Mouse (Mus musculus) CH12.LX (cell line): ENCODE measurements around the gene Tada3.

Source experiments
- CTCF ChIP-seq, 2 experiments: IDR thresholded peaks in 1 of 2; conservative IDR thresholded peaks in 1 of 2; 2 replicates each; pipeline ENCODE4 v1.5.1; 2011 to 2012; ENCODE audit warnings: low read depth in 2 of 2, low read length in 2 of 2, improper control_type of control experiment in 1 of 2, inconsistent platforms in 1 of 2, mild to moderate bottlenecking in 1 of 2, moderate library complexity in 1 of 2
- GABPA ChIP-seq: IDR thresholded peaks from 2 replicates; pipeline ENCODE4 v1.6.1; 2012; ENCODE audit warnings: low read depth, low read length, improper control_type of control experiment, inconsistent platforms; ENCODE audit not compliant: insufficient replicate concordance
- JUN ChIP-seq: IDR thresholded peaks from 2 replicates; pipeline ENCODE4 v1.6.1; 2011; ENCODE audit warnings: low read depth, mild to moderate bottlenecking, low read length, improper control_type of control experiment, moderate library complexity; ENCODE audit not compliant: insufficient read depth
- MAFK ChIP-seq: IDR thresholded peaks from 2 replicates; pipeline ENCODE4 v1.6.1; 2011; ENCODE audit warnings: low read length, improper control_type of control experiment; ENCODE audit not compliant: insufficient replicate concordance
- MEF2A ChIP-seq: IDR thresholded peaks from 2 replicates; pipeline ENCODE4 v1.6.1; 2014; ENCODE audit warnings: low read depth, mild to moderate bottlenecking, inconsistent platforms, low read length, improper control_type of control experiment, borderline replicate concordance
- PAX5 ChIP-seq: IDR thresholded peaks from 2 replicates; pipeline ENCODE4 v1.6.1; 2012; ENCODE audit warnings: low read length, inconsistent platforms, mixed read lengths
- POLR2A ChIP-seq: IDR thresholded peaks from 2 replicates; pipeline ENCODE4 v1.6.1; 2011; ENCODE audit warnings: low read depth, mild to moderate bottlenecking, improper control_type of control experiment, low read length
- POLR2AphosphoS2 ChIP-seq: IDR thresholded peaks from 2 replicates; pipeline ENCODE4 v1.6.1; 2011; ENCODE audit warnings: low read depth, low read length, improper control_type of control experiment
- RCOR1 ChIP-seq: conservative IDR thresholded peaks from 2 replicates; pipeline ENCODE4 v1.6.1; 2012; ENCODE audit warnings: low read depth, mild to moderate bottlenecking, inconsistent platforms, low read length, improper control_type of control experiment
- SIN3A ChIP-seq: IDR thresholded peaks from 2 replicates; pipeline ENCODE4 v1.6.1; 2012; ENCODE audit warnings: low read length, improper control_type of control experiment, inconsistent platforms
- USF1 ChIP-seq: IDR thresholded peaks from 2 replicates; pipeline ENCODE4 v1.6.1; 2014; ENCODE audit warnings: low read depth, mild to moderate bottlenecking, inconsistent platforms, low read length, improper control_type of control experiment
- ZKSCAN1 ChIP-seq: IDR thresholded peaks from 2 replicates; pipeline ENCODE4 v1.6.1; 2012; ENCODE audit warnings: low read depth, inconsistent platforms, low read length, improper control_type of control experiment, borderline replicate concordance
- ZMIZ1 ChIP-seq: IDR thresholded peaks from 2 replicates; pipeline ENCODE4 v1.6.1; 2012; ENCODE audit warnings: low read depth, mild to moderate bottlenecking, inconsistent platforms, low read length, improper control_type of control experiment

DNA sequence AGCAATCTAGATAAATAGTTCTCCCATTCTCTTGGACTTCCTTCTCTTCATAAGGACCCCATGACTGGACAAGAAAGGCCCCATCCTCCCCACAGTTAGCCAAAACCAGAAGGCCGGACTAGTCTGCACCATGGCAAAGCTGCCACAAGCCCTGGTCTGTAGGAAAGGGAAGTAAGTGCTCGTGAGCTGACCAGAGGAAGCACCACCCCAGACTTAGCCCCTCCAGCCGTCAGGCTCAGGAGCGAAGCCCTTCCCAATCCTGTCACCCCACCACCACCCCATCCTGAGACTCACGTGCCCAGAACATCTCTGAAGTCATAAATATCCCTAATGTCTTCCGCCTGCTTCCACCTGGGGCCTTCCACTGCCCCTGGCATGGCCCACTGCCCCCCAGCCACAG is 36.1 kb downstream of the Tada3 start:
- no peak for TF ChIP-seq POLR2AphosphoS2
- no peak for TF ChIP-seq MAFK
- no peak for TF ChIP-seq USF1
- no peak for TF ChIP-seq MEF2A
- no peak for TF ChIP-seq PAX5
- TF ChIP-seq ZKSCAN1: no peak
- TF ChIP-seq CTCF (conservative IDR thresholded peaks at IDR 0.05 in 1 of 2, IDR thresholded peaks at IDR 0.05 in 1 of 2; ENCODE audit: low read depth in 2 of 2, low read length in 2 of 2): no peak
- TF ChIP-seq GABPA: no peak
- TF ChIP-seq SIN3A: no peak
- no peak for TF ChIP-seq RCOR1
- TF ChIP-seq ZMIZ1: no peak
- TF ChIP-seq JUN: no peak
- TF ChIP-seq POLR2A: no peak
